Mouse (Mus musculus) monocyte, adult 2 months (primary cell): ENCODE results near the gene Tmem29.
"Not testable (repeated sequence)": the region's sequence is repeated elsewhere in the genome, so short reads cannot be mapped to it uniquely, and the experiment has no call there.

Source experiments
- DNase-seq, 2 experiments: peaks; one replicate each; pipeline ENCODE4 v3.0.0; 2022; ENCODE audit warnings: low spot score in 2 of 2, low read depth in 1 of 2

Tmem29 gene

DNA sequence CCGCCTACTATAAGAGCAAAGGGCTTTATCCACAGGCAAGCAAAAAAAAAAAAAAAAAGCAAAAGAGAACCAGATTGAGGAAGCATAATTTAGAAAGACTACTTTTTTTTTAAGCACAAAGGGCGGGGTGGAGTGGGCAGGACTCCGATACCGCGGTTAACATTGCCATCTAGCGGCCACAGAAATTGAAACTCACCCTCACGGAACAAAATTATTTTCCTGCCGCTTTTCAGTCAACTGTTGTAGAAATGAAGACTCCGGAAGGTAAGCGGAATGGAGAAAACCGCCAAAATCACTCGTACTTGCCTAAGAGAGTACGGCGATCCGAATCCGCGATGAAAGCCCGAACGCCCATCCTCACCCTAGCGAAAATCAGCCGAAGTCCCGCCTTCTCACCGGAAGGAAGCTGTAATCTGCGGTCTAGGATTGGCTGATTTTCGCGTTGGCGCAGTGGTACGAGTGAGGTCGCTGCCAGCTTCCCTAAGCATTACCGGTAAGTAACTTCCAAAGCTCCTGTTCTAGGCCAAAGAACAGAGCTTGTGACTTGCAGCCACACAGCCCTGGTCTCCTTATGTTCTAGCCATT is at the start of gene Tmem29:
Tmem29 (minus strand) TSS at position 389 of the 585 bp plus-strand sequence.
- peak; percentile 29 to 70 for DNase-seq

DNA sequence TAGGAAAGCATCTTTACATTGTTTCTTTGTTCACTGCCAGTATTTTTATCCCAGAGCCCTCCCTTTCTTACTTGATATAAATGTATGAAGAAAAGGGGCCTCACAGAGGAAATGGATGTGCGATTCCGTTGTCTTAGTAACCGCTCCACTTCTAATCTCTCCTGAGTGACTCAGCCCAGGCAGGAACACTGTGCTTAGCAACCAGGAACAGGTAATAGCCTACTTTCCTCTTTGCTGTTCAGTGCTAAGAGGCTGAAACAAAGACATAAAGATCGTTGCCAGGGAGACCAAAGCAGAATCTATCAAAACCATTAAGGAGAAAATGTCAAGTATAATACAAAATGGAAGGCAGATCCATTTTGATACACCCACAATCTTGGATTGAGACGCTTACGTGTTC is 49.7 kb upstream of the Tmem29 start:
- DNase-seq = no peak

GRCm38 (mm10) chrX:150487811-150488210 is 28.9 kb upstream of the Tmem29 start:
- not testable (repeated sequence) for DNase-seq

DNA sequence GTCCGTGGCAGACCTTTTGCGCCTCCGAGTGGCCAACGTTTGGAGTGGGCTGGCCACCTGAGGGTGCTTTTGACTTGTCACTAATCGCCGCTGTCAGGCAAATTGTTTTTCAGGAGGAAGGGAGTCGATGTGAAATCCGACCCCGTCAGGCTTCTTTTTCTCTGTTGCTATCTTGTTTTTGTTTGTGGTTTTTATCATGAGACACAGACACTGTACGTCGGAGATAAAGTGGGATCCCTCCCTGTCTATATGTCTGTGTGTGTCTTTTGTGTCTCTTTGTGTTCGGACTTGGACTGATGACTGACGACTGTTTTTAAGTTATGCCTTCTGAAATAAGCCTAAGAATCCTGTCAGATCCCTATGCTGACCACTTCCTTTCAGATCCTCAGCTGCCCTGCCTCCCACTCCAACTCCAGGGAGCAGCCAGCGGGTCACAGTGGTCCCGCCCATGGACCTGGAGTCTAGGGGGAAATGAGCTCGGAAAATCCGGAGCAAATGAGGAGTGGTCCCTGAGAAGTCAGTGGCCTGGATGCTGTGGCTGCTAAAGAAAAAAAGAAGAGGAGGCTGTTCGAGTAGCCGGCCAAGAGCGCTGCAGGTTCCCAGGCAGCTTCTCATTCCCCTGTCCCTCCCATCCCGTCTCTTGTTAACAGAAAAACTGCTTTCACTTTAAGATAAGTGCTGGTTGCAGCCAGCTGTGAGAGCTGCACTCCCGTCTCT is 27.5 kb upstream of the Tmem29 start:
- DNase-seq = not testable (repeated sequence)

GRCm38 (mm10) chrX:150477854-150478780 is 19.2 kb upstream of the Tmem29 start:
- DNase-seq = peak; percentile 56 to 79

DNA sequence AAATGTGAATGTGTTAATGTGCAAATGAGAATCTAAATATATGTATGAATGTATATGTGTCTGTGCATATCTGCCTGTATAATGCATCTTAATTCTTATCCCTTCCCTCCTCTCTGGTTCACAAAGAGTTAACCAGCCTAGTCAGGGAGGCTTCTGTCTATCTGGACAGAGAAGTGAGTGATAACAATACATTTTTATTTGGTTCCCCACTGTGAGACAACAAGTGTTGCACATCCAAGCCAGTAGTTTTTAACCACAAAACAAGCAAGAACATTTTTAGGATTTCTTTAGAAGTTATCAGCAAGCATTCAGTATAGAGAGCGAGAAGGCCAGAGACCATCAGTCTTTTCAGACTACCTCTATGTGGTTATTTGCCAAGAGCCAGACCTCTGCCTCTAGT is 12.5 kb upstream of the Tmem29 start:
- DNase-seq = no peak

DNA sequence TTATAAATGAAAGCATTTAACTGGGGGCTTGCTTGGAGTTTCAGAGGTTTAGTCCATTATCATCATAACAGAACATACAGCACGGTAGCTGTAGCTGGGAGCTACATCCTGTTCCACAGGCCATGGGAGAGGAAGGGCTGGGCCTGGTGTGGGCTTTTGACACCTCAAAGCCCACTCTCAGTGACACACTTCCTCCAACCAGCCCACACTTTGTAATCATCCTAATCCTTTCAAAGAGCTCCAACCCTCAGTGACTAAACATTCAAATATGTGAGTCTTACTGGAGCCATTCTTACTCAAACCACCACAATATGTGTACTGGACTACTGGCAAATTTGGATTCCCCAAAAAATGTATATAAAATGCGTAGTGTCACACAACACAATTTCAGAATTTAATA is 9.3 kb upstream of the Tmem29 start:
- DNase-seq = no peak

DNA sequence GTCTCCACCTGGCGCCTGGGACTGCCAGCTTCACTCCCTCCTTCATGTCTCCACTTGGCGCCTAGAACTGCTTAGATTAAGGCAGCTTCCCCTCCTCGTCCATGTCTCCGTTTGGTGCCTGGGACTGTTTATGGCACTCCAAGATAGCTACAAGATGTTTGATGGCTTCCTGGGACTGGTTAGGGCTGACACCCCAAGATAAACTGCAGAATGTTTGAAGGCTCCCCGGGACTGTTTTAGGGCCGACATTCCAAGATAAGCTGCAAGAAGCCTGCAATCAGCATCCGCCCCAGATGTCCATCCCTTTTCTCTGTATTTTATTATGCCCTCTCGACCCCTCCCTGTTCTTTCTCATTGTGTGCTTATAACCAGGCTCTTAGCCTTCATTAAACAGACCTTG is 7.9 kb upstream of the Tmem29 start:
- not testable (repeated sequence) for DNase-seq

DNA sequence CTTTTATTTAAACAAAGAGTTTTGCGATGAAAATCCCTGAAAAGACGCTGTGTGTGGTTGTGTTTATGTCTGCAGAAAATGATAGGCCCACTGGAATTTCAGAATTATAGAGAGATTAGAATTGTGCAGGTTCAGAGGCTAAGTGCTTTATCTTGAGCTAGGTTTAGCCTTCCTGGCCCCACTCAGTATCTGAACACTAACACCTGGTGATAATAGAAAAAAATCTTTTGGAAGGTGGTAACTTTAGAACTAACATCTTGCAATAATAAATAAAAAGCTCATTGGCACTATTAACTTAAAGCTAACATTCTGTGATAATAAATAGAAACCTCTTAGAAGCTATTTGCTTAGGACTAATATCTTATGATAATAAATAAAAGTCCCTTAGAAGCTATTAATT is 1.2 kb upstream of the Tmem29 start:
- DNase-seq = no peak

DNA sequence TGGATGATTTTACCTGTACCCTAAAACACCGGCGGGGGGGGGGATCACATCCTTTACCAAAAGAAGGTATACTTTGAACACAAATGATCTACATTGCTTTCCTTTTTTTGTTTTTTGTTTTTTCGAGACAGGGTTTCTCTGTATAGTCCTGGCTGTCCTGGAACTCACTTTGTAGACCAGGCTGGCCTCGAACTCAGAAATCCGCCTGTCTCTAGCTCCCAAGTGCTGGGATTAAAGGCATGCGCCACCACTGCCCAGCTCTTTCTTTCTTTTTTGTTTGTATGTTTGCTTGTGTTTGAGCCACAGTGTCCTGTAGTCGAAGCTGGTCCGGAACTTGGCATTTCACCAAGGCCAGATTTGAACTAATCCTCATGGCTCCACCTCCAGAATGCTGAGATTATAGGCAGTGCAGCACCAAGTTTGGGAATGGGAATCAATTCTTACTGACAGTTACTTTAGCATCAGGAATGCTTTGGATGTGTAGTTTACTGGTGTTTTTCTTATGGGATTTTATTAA is 515 bp upstream of the Tmem29 start:
- DNase-seq = no peak

DNA sequence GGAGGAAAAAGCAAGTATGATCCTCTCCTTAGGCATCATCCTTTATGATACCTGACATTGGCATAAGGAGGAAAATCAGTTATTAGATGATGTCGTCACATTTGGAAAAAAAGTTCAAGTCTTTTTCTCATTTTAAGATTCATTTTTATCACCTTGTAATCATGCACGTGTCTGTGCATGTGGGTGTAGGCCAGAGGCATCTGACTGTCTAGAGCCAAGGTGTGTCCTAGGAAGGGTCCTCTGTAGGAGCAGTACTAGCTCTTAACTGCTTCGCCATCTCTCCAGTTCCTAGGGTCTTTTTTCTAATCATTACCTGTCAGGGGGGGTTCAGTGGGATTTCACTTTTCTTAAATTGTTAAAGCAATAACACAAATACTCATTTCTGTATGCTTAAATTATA is 818 bp downstream of the Tmem29 start:
- DNase-seq = no peak

GRCm38 (mm10) chrX:150440505-150441338 is 18.2 kb downstream of the Tmem29 start:
- peak in 1 of 2 experiments; percentile 5 for DNase-seq

DNA sequence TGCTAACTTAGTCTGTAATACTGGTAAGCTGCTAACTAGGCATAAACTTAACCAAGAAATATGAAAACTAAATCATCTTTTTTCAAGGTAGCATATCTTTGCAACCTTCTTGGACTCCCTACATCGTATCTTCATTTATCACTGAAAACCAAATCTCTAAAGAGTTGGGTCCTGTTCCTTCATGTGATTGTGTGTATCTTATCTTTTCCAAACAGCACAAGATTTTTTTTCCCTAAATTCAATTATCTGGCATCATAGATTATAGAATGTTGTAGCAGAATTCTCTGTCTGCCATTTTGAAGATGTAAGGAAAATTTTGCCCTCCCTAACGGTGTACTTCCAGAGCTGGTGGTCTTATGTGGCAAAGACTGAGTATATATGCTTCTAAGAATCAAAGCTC is 22.6 kb downstream of the Tmem29 start:
- no peak for DNase-seq

DNA sequence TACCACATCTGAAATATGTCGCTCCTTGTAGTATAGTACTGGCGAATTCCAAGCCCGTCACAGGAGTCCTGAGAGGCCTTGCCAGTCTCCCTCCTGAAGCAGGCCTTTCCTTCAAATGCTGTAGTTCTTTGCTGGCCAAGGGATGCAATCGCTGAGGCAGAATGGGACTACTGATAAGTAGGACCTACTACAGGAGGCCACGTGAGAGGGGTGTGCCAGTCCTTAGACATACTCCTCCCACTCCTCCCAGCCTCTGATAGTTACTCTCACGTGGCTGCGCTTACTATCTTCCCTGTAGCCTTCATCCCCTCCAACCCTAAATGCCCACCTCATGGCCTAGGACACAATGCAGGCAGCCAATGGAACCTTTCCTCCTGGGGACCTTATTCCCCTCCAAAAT is 23.6 kb downstream of the Tmem29 start:
- DNase-seq = no peak

- DNase-seq = no peak
These were observed 45.4 kb downstream of the Tmem29 start for GRCm38 (mm10) chrX:150413505-150413904.
